Mouse (Mus musculus) neural tube, embryonic 14.5 days (tissue): ENCODE results near the gene 4933427I04Rik. TPM values are rescaled to one million over a fixed set of nuclear protein-coding genes. Genes with fewer than 3 reads are reported as not detected.

ENCODE experiments used
- polyA plus RNA-seq: library from polyadenylated mRNA; unstranded; fragments of >200 nt; fragmentation: Nextera tagmentation; extraction: Ambion mirVana; gene quantifications from 2 replicates; pipeline ENCODE4 v1.2.1, GENCODE M21; 2014

Gene 4933427I04Rik
- polyA plus RNA-seq, 1 experiment from 2014 or later: 0.21 TPM

Other genes starting within 250 kb of the 4933427I04Rik start
- 111 and 144 TPM in 2 replicates for gene Macf1, start 175.3 kb upstream of the 4933427I04Rik start, polyA plus RNA-seq
- 485 and 586 TPM in 2 replicates for gene Ndufs5, start 141.5 kb upstream of the 4933427I04Rik start, polyA plus RNA-seq
- 81.8 and 94.2 TPM in 2 replicates for gene Akirin1, start 109.3 kb upstream of the 4933427I04Rik start, polyA plus RNA-seq
- gene Rhbdl2, start 71.8 kb upstream of the 4933427I04Rik start, polyA plus RNA-seq: 0.72 and 1.2 TPM in 2 replicates
- gene Mycbp, start 45.2 kb downstream of the 4933427I04Rik start, polyA plus RNA-seq: 32.9 and 35.5 TPM in 2 replicates
- 47.3 and 52.3 TPM in 2 replicates for gene Rragc, start 57.8 kb downstream of the 4933427I04Rik start, polyA plus RNA-seq
- not detected in 2 replicates for gene 4930535I16Rik, start 58.3 kb downstream of the 4933427I04Rik start, polyA plus RNA-seq